Mouse (Mus musculus) midbrain, embryonic 12.5 days (tissue): ENCODE results near the gene Zfp128. TPM values are rescaled to one million over a fixed set of nuclear protein-coding genes. Genes with fewer than 3 reads are reported as not detected.
"Not testable (repeated sequence)": the region's sequence is repeated elsewhere in the genome, so short reads cannot be mapped to it uniquely, and the experiment has no call there.

Experiments
- ATAC-seq: fragments of 200-750 bp; cut with Nextera tagmentation; 2 replicates; pipeline ENCODE4 v1.8.0; 2017; ENCODE audit warnings: low read depth, moderate TSS enrichment, moderate library complexity; ENCODE audit not compliant: low FRiP score
- H3K27ac ChIP-seq: fragments of 300-500 bp; sonication (generic); replicated peaks from 2 replicates; pipeline ENCODE4 v1.5.1; 2016; ENCODE audit warnings: mild to moderate bottlenecking
- H3K27me3 ChIP-seq: fragments of 300-500 bp; sonication (generic); 2 replicates; pipeline ENCODE4 v1.6.1; 2016; ENCODE audit warnings: mild to moderate bottlenecking
- H3K36me3 ChIP-seq: fragments of 300-500 bp; sonication (generic); 2 replicates; pipeline ENCODE4 v1.6.1; 2016
- H3K4me1 ChIP-seq: fragments of 300-500 bp; sonication (generic); 2 replicates; pipeline ENCODE4 v1.6.1; 2016
- H3K4me2 ChIP-seq: fragments of 300-500 bp; sonication (generic); replicated peaks from 2 replicates; pipeline ENCODE4 v1.6.1; 2016; ENCODE audit warnings: mild to moderate bottlenecking, moderate library complexity
- H3K4me3 ChIP-seq: fragments of 300-500 bp; sonication (generic); 2 replicates; pipeline ENCODE4 v1.5.1; 2016; ENCODE audit warnings: mild to moderate bottlenecking
- H3K9ac ChIP-seq: fragments of 300-500 bp; sonication (generic); replicated peaks from 2 replicates; pipeline ENCODE4 v1.6.1; 2016; ENCODE audit warnings: mild to moderate bottlenecking, moderate library complexity
- H3K9me3 ChIP-seq: fragments of 300-500 bp; sonication (generic); 2 replicates; pipeline ENCODE4 v1.6.1; 2016; ENCODE audit warnings: mild to moderate bottlenecking
- WGBS: fragments of 180-500 bp; shearing (Covaris S2); methylation state at CpG from one replicate; pipeline ENCODE4 v1.1.7; 2016; 5-methylcytosine and 5-hydroxymethylcytosine counted together
- polyA plus RNA-seq: library from polyadenylated mRNA; unstranded; fragments of >200 nt; fragmentation: Nextera tagmentation; extraction: Ambion mirVana; gene quantifications from 2 replicates; pipeline ENCODE4 v1.2.1, GENCODE M21; 2016

Zfp128 gene
- polyA plus RNA-seq, 1 experiment from 2014 or later: 5.5 TPM

DNA sequence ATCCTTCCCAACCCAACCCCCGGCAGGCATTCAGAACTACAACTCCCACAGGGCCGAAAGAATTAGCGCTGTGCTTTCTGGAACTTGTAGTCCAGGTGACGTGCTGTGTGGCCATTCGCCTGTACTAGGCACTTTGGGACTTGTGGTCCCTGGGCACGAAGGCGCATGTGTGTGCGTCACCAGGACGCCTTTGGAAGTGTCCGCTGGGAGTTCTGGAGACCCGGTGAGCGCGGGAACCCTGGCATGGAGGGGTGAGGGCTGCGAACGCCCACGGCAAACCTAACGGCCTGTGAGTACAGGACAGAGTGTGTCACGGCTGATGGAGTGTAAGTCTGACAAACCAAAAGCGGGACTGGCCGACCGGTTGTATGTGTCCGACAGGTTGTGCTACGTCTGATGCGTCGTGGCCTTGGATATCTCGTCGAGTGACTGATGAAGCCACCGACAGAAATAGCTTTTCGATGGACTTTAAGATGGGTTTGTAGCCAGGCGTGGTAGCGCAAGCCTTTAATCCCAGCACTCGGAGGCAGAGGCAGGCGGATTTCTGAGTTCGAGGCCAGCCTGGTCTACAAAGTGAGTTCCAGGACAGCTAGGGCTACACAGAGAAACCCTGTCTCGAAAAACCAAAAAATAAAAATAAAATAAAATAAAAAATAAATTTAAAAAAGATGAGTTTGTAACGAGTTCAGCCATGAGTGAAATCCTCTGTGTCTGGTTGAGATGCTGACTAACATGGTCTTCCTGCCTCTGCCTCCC is 16.9 kb downstream of the Zfp128 start, which contains the start of gene Zscan22:
TSS of gene Zscan22 (plus strand) at position 161 of the 756 bp plus-strand sequence.
- Histone ChIP-seq H3K4me2 (peak within 1 kb of the TSS; percentile 52), H3K27ac (0 out of 2 replicates have a peak within 1 kb of the TSS, but pooled peaks have one; percentile 30), H3K4me1 (no peaks in the 10 kb centered on the region), H3K27me3 (no peaks in the 10 kb centered on the region), H3K36me3 (0 out of 2 replicates have a peak, but pooled peaks cover 3% of the 10 kb centered on the region), H3K9ac (peak within 1 kb of the TSS; percentile 49; the same call in 1 of the 2 replicates), H3K4me3 (peak within 1 kb of the TSS; percentile 65), H3K9me3 (no peaks in the 10 kb centered on the region)
- ATAC-seq: peak; percentile 99
- WGBS: 7% methylated on average over 36 of the region's 36 CpGs

DNA sequence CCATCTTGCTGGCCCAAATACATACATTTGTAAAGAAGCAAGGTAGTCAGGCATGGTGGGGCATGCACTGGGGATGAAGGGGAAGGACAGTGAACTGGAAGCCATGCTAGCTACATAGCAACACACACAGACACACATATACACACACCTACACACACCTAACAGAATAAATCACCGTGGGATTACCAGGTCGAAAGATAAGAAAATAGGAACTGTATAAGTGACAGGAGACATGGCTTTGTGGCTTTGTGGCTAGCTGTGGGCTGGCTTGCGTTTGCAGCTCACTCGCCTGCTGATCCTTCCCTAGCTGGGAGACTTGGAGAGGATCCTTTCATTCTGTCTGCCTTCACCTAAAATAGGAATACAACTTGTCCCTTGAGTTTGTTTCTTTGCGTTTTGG is 20.5 kb downstream of the Zfp128 start:
- Histone ChIP-seq H3K4me1 (no peaks in the 10 kb centered on the region), H3K9me3 (no peaks in the 10 kb centered on the region), H3K27me3 (no peaks in the 10 kb centered on the region), H3K36me3 (peaks cover 32% of the 10 kb centered on the region), H3K4me3 (no peak overlapping the region), H3K4me2 (no peak overlapping the region), H3K9ac (no peak overlapping the region), H3K27ac (no peak overlapping the region)
- WGBS: 94% methylated on average over 5 of the region's 5 CpGs
- ATAC-seq: no peak

DNA sequence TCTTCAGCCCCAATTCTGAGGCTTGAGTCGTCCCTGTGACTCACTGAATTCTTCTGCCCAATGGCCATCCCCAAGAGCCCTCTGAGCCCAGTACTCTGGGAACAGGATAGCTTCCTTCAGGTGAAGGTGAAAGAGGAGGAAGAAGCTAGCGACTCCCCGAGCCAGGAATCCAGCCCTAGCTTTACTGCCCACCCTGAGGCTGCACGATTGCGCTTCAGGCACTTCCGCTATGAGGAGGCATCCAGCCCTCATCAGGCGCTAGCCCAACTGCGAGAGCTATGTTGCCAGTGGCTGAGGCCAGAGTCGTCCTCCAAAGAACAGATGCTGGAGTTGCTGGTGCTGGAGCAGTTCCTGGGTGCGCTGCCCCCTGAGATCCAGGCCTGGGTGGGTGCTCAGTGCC is 22.6 kb downstream of the Zfp128 start:
- H3K9ac ChIP-seq: no peak overlapping the region
- 61% methylated on average over 10 of the region's 10 CpGs for WGBS
- no peaks in the 10 kb centered on the region for H3K4me1 ChIP-seq
- H3K27me3 ChIP-seq: no peaks in the 10 kb centered on the region
- no peak overlapping the region for H3K4me2 ChIP-seq
- no peaks in the 10 kb centered on the region for H3K9me3 ChIP-seq
- H3K4me3 ChIP-seq: no peak overlapping the region
- H3K36me3 ChIP-seq: peaks cover 53% of the 10 kb centered on the region
- no peak overlapping the region for H3K27ac ChIP-seq
- no peak for ATAC-seq

DNA sequence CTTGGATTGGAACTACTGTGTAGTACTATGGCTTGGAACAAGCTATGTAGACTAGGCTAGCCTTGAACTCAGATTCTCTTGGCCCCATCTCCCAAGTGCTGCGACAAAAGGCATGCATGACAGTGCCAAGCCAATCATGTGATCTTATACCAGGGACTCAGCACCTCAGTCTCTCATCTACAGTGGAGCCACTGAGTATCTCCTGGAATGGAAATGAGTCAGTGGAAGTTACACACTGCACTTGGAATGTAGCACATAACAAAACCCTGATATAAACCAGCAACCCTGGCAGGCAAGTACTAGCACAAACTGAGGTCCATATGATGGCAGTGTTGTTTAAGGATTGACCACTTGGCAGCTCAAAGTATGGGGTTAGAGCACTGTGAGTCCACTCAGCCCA is 24.2 kb downstream of the Zfp128 start:
- Histone ChIP-seq H3K9me3 (no peaks in the 10 kb centered on the region), H3K27ac (no peak overlapping the region), H3K27me3 (no peaks in the 10 kb centered on the region), H3K4me2 (no peak overlapping the region), H3K4me3 (no peak overlapping the region), H3K9ac (no peak overlapping the region), H3K4me1 (peaks cover 8% of the 10 kb centered on the region), H3K36me3 (peaks cover 54% of the 10 kb centered on the region)
- WGBS: 92% methylated on average over 1 of the region's 1 CpGs
- no peak for ATAC-seq

DNA sequence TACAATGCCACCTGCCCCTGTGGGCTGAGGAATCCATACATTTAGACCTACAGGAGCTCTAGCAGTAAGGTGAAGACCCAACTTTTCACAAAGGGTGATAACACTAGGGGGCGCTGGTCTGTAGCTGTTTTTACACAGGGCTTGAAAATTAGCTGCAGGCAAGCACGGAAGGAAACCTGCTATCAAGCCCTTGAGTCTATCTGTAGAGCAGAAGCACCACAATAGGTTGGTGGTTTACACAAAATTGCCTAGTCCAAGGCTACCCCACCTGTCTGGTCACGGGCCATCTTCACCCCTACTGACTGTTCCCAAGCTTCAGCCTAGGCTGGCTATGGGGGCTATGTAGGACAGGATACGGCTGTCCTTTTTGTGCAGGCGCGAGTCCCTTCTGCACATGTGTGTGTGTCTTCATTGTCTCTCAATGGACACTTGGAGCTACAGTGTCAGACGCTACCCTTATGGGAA is 28.6 kb downstream of the Zfp128 start:
- WGBS: 41% methylated on average over 7 of the region's 7 CpGs
- 0 out of 2 replicates have a peak overlapping the region, but pooled peaks have one; percentile 58 for H3K9ac ChIP-seq
- peaks cover 41% of the 10 kb centered on the region for H3K36me3 ChIP-seq
- H3K27me3 ChIP-seq: no peaks in the 10 kb centered on the region
- peak overlapping the region; percentile 52 for H3K4me2 ChIP-seq
- H3K4me3 ChIP-seq: peak overlapping the region; percentile 43
- H3K9me3 ChIP-seq: no peaks in the 10 kb centered on the region
- peak overlapping the region; percentile 69 for H3K27ac ChIP-seq
- peaks cover 8% of the 10 kb centered on the region for H3K4me1 ChIP-seq
- ATAC-seq: peak; percentile 63

DNA sequence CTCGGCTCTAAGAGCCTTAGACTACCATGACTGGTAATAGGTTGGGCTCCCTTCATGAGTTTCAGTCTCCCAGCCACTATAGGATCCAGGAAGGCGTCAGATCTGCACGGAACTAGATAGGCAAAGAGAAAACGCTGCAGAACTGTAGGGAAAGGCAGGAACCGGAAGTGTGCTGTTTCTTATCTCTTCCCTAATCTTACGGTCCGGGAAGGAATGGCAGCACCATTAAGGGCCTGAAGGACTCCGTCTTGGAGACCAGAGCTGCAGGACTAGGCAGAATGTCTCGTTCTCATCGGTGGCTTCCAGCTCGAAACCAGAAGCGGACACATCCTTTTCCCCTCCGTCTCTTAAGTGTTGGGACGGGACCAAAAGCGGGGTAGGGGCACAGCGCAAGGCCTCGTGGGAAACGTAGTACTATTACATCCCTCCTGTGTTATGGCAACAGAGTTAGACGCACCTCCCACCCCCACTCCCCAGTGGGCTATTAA is 29.2 kb downstream of the Zfp128 start:
- ATAC-seq: peak; percentile 80
- Histone ChIP-seq H3K4me2 (peak overlapping the region; percentile 52), H3K36me3 (peaks cover 34% of the 10 kb centered on the region), H3K9ac (peak overlapping the region; percentile 58), H3K4me3 (peak overlapping the region; percentile 43), H3K4me1 (peaks cover 8% of the 10 kb centered on the region), H3K27me3 (no peaks in the 10 kb centered on the region), H3K9me3 (no peaks in the 10 kb centered on the region), H3K27ac (peak overlapping the region; percentile 69)
- 11% methylated on average over 19 of the region's 19 CpGs for WGBS

DNA sequence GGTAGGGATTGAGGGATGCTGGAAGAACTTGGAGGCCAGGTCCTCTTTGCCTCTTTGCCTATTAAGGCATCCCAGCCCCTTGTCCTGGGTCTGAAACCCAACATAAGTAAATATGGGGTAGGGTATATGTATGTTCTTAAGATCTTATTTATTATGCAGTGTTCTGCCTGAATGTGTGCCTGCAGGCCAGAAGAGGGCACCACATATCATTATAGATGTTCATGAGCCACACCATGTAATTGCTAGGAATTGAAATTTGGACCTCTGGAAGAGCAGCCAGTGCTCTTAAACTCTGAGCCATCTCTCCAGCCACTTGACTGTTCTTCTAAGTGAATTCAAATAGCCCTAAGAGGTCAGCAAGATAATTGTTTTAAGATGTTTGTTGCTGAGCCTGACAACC is 32.6 kb downstream of the Zfp128 start:
- H3K9me3 ChIP-seq: no peaks in the 10 kb centered on the region
- no peak overlapping the region for H3K4me3 ChIP-seq
- no peak for ATAC-seq
- H3K27me3 ChIP-seq: no peaks in the 10 kb centered on the region
- peaks cover 8% of the 10 kb centered on the region for H3K4me1 ChIP-seq
- no peak overlapping the region for H3K27ac ChIP-seq
- H3K9ac ChIP-seq: no peak overlapping the region
- H3K36me3 ChIP-seq: 0 out of 2 replicates have a peak, but pooled peaks cover 2% of the 10 kb centered on the region
- no peak overlapping the region for H3K4me2 ChIP-seq

DNA sequence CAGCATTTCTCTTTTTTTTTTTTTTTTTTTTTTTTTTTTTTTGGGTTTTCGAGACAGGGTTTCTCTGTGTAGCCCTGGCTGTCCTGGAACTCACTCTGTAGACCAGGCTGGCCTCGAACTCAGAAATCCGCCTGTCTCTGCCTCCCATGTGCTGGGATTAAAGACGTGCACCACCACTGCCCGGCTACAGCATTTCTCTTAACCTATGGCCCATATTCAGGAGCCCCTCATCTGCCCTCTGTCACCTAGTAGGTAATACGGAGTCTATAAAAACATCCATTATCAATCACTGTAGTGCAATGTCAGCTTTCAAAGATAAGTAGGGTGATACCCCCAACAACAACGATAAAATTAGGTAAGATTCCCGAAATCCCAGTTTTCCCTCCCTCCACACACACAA is 39.5 kb downstream of the Zfp128 start:
- not testable (repeated sequence) for ATAC-seq, H3K9me3 ChIP-seq, H3K9ac ChIP-seq, H3K4me3 ChIP-seq, H3K27me3 ChIP-seq, H3K27ac ChIP-seq, H3K4me2 ChIP-seq
- Histone ChIP-seq H3K4me1 (peaks cover 18% of the 10 kb centered on the region), H3K36me3 (peaks cover 24% of the 10 kb centered on the region)
- 92% methylated on average over 7 of the region's 8 CpGs for WGBS

DNA sequence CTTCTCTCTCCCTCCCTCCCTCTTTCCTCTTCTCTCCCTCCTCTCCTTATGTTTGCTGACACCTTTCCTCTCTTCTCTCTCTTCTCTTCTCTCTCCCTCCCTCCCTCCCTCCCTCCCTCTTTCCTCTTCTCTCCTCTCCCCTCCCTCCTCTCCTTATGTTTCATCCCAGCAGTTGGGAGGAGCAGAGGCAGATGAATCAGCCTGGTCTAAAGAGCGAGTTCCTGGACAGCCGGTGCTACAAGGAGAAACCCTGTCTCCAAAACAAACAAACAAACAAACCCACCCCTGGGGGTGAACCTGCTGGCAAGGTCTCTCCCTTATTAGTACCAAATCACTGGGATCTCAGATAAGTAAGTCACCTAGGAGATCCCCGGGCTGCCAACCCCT is 40.3 kb downstream of the Zfp128 start:
- 0% methylated on average over 3 of the region's 3 CpGs for WGBS
- H3K4me2 ChIP-seq: peak overlapping the region; percentile 88
- H3K27me3 ChIP-seq: peaks cover 14% of the 10 kb centered on the region
- ATAC-seq: no peak; the same call in 1 of the 2 replicates
- H3K9ac ChIP-seq: peak overlapping the region; percentile 76
- peak overlapping the region; percentile 74 for H3K4me3 ChIP-seq
- no peaks in the 10 kb centered on the region for H3K9me3 ChIP-seq
- H3K27ac ChIP-seq: peak overlapping the region; percentile 91
- H3K4me1 ChIP-seq: peaks cover 18% of the 10 kb centered on the region
- H3K36me3 ChIP-seq: peaks cover 32% of the 10 kb centered on the region

DNA sequence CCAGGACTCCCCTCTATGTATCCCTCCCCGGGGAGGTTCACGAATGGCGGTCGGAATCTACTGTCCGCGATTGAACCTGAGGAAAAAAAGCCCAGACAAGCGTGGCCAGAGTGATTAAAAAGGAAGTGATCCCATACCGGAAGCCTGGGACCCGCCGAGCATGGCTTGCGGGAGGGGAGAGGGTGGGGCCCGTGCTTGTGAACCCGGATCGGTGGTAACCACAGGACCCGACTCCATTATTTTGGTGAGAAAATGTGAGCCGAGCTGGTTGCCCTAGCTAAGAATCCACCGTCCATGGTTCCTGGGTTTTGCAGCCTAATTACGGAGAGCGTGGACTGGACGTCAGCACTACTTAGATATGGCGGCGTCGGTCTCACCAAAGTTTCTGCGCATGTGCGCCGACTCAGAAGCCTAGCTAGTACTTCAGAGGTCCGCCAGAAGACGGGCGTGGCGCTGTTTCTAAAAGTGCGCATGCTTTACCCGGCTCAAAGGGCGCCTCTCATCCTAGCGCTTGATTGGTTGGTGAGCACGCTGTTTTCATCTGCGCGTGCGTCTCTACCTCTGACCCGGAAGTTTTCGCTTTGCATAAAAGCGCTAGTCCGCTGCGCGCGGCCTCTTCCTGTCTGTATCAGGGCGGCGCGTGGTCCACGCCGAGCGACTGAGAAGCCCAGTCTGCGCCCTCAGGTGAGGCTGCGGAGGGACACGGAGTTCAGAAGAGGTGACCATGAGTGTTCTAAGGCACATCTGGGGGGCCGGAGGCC is 40.9 kb downstream of the Zfp128 start, which contains the start of gene Rps5:
TSS of gene Rps5 (plus strand) at position 586 of the 761 bp plus-strand sequence.
- Histone ChIP-seq H3K27me3 (peaks cover 20% of the 10 kb centered on the region), H3K4me3 (peak within 1 kb of the TSS; percentile 74), H3K4me1 (peaks cover 18% of the 10 kb centered on the region), H3K36me3 (peaks cover 38% of the 10 kb centered on the region), H3K9ac (peak within 1 kb of the TSS; percentile 80), H3K4me2 (peak within 1 kb of the TSS; percentile 96), H3K27ac (peak within 1 kb of the TSS; percentile 91), H3K9me3 (no peaks in the 10 kb centered on the region)
- WGBS: under 1% methylated on average over 55 of the region's 55 CpGs
- ATAC-seq: peak; percentile 98

DNA sequence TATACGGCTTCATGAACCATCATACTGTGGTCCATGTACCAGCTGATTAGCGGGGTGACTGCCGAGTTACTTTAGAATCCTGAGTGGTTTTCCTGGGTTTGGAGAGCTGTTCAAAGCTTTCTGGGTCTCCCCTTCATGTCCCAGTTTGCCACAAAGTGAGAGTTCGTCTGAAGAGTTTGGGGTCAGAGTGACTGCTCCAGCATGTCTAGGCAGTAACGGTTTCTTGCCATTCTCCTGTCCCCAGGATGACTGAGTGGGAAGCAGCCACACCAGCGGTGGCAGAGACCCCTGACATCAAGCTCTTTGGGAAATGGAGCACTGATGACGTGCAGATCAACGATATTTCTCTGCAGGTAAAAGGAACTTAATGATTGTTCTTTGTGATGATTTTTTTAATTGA is 41.8 kb downstream of the Zfp128 start:
- H3K27ac ChIP-seq: no peak overlapping the region
- peaks cover 42% of the 10 kb centered on the region for H3K36me3 ChIP-seq
- ATAC-seq: no peak
- peaks cover 28% of the 10 kb centered on the region for H3K27me3 ChIP-seq
- WGBS: 8% methylated on average over 8 of the region's 8 CpGs
- peak overlapping the region; percentile 80 for H3K9ac ChIP-seq
- H3K4me1 ChIP-seq: peaks cover 21% of the 10 kb centered on the region
- peak overlapping the region; percentile 96 for H3K4me2 ChIP-seq
- H3K4me3 ChIP-seq: peak overlapping the region; percentile 74
- no peaks in the 10 kb centered on the region for H3K9me3 ChIP-seq

DNA sequence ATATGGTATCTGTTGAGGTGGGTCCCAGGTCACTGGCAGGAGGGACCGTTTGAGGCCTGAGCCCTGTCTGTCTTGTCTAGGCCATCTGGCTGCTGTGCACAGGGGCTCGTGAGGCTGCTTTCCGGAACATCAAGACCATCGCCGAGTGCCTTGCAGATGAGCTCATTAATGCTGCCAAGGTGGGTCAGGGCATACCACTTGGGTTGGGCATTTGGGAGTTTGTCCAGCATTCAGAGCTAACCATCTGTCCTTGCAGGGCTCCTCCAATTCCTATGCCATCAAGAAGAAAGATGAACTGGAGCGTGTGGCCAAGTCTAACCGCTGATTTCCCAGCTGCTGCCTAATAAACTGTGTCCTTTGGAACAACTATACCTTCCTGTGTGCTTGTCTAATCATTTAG is 45.3 kb downstream of the Zfp128 start:
- Histone ChIP-seq H3K9ac (no peak overlapping the region), H3K27ac (no peak overlapping the region), H3K36me3 (peaks cover 42% of the 10 kb centered on the region), H3K4me2 (no peak overlapping the region), H3K4me3 (no peak overlapping the region), H3K27me3 (peaks cover 43% of the 10 kb centered on the region), H3K4me1 (peaks cover 24% of the 10 kb centered on the region), H3K9me3 (no peaks in the 10 kb centered on the region)
- 88% methylated on average over 7 of the region's 7 CpGs for WGBS
- ATAC-seq: no peak
